Mouse (Mus musculus) hematopoietic multipotent progenitor cell, adult 10-12 weeks (in vitro differentiated cells): Measurements from ENCODE around the gene Plagl1. TPM values are rescaled to one million over a fixed set of nuclear protein-coding genes. Genes with fewer than 3 reads are reported as not detected.

Experiments used
- polyA plus RNA-seq: library from polyadenylated mRNA; stranded (reverse); fragments of >175 nt; gene quantifications from 2 replicates; pipeline ENCODE4 v1.2.3, GENCODE M21; 2012; ENCODE audit warnings: low replicate concordance

Gene Plagl1
- 0.08 and 0.29 TPM in 2 replicates for polyA plus RNA-seq

GRCm38 (mm10) chr10:13060021-13060668 is at the start of gene Plagl1:
Gene Plagl1, plus strand, starts transcription at chr10:13060504.

GRCm38 (mm10) chr10:13177973-13178624 is 117.8 kb downstream of the Plagl1 start, which contains the start of gene Zc2hc1b:
Gene Zc2hc1b, minus strand, starts transcription at chr10:13178023.

Other genes starting within 250 kb of the Plagl1 start
- gene Utrn, start 191.1 kb upstream of the Plagl1 start, polyA plus RNA-seq, result 6.4 and 8.9 TPM in 2 replicates
- gene Stx11, start 96.2 kb upstream of the Plagl1 start, polyA plus RNA-seq, result 13.7 and 28.6 TPM in 2 replicates
- 48.2 and 49.4 TPM in 2 replicates for gene Sf3b5, start 55.2 kb upstream of the Plagl1 start, polyA plus RNA-seq
- gene Zc2hc1b, start 117.5 kb downstream of the Plagl1 start, polyA plus RNA-seq, result not detected in 2 replicates
- 8.4 and 19.0 TPM in 2 replicates for gene Ltv1, start 132.7 kb downstream of the Plagl1 start, polyA plus RNA-seq